Mouse (Mus musculus) G1E (cell line): ENCODE data around the gene Gmppa.

Experiments
- CTCF ChIP-seq: IDR thresholded peaks from 2 replicates; pipeline ENCODE4 v1.5.1; 2012; ENCODE audit warnings: low read depth, low read length, inconsistent platforms, mixed read lengths
- GATA1 ChIP-seq: IDR thresholded peaks from 2 replicates; pipeline ENCODE4 v1.6.1; 2012; ENCODE audit warnings: borderline replicate concordance, low read length, inconsistent platforms, mixed read lengths
- GATA2 ChIP-seq: IDR thresholded peaks from 2 replicates; pipeline ENCODE4 v1.6.1; 2012; ENCODE audit warnings: low read depth, low read length, inconsistent platforms, borderline replicate concordance
- TAL1 ChIP-seq: conservative IDR thresholded peaks from 2 replicates; pipeline ENCODE4 v1.6.1; 2012; ENCODE audit warnings: low read depth, low read length, inconsistent platforms, mixed read lengths

- TF ChIP-seq CTCF = peak; percentile 100
- no peak for TF ChIP-seq GATA1
- no peak for TF ChIP-seq GATA2
- peak; percentile 85 for TF ChIP-seq TAL1
Observed at GRCm38 (mm10) chr1:75445751-75446611, 10.3 kb downstream of the Gmppa start.
